Mouse (Mus musculus): ENCODE results near the gene Caly.
A peak's percentile ranks its signal among the peaks of the same experiment; 100 is the strongest.

Caly gene

DNA sequence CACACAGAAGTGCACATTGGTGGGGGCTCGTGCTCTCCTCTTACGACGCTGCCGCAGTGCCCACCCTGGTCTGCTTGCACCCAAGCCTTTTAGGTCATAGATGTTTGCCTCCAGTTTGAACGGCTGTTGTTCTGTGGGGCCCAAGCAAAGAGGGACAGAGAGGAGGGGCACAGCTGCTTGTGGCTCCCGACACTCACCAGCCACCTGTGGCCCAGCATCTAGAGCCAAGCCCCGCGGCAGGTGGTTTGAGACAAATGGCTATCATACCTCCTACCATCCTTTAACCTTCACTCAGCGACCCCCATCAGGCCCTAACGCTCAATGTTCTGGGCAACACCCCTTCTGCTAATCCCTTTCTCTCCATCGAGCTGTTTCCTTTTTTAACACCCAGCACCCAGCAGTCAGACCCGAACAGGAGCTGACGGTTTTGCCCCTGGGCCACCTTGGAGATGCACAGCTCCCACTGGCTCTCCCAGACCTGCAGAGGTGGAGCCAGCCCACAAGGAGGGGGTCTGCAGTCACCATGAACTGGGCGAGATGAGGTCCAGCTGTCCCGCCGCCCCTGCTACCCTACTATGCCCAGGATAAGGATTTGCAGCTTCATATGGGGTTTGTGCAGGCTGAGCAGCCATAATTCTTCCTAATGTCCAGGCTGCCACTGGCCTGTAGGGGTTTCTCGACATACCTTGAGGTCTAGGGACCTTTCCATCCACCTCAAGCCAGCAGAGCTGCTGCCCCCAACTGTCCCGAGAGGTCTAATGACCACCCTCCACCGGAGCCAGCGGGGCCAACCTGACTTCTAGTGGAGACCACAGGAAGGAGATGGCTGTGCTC, 723 bp downstream of the Caly start:
- no peak for DNase-seq (ENCODE audit: low spot score)

DNA sequence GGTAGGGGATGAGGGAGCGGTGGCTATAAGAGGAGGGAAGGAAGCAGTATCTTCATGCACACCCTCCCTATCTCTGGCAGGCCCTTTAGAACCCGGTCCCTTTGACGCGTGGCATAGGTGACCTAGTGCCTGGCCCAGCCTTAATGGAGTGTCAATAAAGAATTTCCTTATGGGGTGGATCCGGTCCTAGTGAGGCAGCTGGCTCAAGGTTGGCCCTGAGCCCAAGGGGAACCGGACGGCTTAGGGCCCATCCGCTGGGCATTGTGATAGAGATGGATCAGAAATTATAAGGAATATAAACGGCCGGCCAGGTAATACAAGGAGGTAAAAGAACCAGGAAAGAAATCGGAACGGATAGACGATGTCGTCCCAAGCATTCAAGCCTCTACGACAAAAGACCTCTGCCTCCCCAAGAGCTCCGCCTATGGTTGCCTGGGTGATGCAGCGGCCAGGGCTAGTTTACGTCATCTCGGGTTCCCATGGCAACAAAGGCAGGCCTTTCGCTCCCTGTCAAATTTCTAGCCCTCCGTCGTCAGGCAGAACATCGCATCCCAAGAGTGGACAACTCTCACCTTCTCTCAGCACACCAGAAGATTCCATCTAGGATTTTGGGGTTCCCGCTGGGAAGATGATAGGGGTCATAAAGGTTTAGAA, 1.7 kb downstream of the Caly start:
- DNase-seq (ENCODE audit: low spot score) = peak; percentile 54

DNA sequence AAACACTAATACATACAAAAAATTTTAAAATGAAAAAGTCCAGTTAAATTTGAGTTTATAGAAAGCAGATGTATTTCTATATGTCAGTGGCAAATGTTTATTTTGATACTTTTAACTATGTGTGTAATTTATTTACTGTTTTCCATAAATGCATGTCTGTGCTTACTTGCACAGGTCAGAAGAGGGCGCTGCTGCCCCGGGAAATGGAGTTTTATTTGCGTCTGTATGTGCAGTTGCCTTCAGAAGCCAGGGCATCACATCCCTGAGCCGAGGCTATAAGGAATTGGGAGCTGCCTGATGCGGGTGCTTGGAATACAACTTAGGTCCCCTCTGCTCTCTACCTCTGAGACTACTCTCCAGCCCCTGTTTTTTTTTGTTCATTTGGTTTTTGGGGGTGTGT, 3.6 kb downstream of the Caly start:
- peak; percentile 54 for DNase-seq (ENCODE audit: low spot score)

DNA sequence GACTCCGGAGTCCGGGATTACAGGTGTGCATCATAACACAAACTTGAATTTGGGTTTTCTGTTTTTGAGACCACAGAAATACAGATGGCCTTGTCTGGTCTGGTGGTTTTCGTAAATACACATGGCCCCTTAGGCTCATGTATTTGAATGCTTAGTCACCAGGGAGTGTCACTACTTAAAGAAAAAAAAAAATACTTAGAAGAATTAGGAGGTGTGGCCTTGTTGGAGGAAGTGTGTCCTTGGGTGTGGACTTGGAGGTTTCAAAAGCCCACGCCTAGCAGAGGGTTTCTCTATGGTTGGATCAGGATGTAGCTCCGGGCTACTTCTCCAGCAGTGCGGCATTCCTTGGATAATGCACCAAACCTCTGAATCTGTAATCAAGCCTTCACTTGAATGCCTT, 4.7 kb downstream of the Caly start:
- DNase-seq (ENCODE audit: low spot score) = no peak

DNA sequence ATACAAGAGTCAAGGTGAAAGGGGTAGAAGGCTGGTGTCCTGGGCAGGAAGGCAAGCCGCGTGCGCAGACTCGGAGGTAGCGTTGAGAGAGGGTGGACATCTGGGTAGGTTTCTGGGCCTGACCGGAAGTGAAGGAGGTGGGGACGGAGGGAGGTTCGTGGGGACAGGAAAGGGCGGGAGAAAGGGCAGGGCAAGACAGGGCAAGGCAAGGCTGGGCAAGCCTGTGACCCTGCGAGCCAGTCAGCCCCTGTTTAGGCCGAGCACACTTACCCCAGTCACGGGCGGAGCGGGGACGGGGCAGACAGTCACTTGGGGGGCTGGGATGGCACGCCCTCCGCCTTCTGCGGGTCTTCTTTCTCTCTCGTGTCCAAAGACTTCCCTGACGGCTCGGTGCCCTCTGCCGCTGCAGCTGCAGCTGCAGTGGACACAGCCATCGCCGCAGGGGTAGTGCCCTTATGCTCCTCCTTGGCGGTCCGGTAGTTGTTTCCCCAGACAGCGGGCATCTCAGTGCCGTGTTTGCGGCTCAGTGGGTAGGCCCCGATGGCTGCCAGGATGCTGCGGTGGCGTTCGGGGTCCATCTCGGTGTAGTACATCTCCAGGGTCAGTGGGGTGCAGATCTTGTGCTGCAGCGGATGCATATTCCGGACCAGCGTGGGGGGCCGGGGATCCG, 12.2 kb downstream of the Caly start:
- DNase-seq (ENCODE audit: low spot score) = no peak

DNA sequence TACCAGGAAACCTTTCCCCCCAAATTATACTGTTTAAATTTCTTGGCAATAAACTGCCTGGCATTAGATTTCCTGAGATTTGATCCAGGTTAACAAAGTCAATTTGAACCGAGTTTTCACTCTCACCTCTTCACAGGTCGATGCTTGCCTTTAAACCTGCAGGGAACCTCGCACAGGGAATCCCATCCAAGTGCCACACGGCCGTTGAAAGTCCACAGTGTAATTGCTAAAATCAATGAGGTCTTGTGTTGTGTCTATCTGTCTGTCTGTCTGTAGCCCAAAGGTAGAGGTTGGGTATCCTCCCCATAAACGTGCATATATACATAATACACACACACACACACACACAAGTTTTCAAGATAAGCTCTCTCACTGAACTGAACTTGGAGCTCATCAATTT, 15.0 kb downstream of the Caly start:
- DNase-seq (ENCODE audit: low spot score) = no peak

DNA sequence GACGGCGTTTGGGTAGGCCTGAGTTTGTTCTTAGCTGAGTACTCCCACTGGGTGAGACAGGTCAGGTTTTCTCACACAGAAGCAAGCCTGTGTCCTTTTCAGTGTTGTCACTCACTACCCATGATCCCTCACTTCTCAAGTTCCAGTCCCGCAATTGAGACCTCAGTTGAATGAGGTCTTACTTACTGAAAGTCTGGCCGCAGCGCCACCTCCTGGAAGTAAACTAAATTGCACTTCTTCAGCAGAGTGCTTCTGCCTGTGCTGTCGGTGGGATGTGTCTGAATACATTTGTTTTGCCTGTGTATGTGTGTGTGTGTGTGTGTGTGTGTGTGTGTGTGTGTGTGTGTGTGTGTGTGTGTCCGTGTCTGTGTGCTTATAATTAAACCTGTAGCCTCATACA, 19.3 kb downstream of the Caly start:
- no peak for DNase-seq (ENCODE audit: low spot score)

DNA sequence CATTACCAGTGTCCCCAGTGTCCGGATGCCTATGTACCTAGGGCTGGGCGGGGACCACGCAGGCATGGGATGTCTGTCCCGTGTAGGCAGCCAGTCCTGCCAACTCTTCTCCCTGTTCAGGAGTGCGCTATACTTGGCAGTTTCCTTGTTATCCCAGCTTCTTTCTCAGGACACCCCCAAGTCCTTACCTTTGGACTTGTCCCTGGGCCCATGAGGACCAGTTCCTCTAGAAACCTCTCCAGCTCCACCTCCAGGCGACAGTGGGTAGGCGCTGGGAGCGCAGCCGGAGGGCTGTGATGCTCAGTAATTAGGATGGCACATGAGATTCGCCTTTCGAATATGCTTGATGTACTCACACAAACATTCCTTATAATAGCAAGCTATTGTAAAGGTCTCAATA, 20.0 kb downstream of the Caly start:
- no peak for DNase-seq (ENCODE audit: low spot score)

DNA sequence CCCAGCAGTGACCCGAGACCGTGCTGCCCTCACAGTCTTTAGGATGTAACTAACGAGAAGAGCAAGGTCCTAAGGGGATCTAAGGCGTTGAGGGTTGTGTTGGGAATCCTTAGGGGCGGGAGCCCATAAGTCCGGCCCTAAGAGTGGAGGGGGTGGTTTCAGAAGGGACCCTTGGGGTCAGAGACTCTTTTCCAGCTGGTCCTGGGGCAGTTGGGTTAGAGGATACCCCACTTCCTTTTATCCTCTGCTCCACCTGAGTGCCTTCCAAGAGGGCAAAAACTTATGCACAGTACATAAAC, 20.6 kb downstream of the Caly start:
- DNase-seq (ENCODE audit: low spot score) = no peak

DNA sequence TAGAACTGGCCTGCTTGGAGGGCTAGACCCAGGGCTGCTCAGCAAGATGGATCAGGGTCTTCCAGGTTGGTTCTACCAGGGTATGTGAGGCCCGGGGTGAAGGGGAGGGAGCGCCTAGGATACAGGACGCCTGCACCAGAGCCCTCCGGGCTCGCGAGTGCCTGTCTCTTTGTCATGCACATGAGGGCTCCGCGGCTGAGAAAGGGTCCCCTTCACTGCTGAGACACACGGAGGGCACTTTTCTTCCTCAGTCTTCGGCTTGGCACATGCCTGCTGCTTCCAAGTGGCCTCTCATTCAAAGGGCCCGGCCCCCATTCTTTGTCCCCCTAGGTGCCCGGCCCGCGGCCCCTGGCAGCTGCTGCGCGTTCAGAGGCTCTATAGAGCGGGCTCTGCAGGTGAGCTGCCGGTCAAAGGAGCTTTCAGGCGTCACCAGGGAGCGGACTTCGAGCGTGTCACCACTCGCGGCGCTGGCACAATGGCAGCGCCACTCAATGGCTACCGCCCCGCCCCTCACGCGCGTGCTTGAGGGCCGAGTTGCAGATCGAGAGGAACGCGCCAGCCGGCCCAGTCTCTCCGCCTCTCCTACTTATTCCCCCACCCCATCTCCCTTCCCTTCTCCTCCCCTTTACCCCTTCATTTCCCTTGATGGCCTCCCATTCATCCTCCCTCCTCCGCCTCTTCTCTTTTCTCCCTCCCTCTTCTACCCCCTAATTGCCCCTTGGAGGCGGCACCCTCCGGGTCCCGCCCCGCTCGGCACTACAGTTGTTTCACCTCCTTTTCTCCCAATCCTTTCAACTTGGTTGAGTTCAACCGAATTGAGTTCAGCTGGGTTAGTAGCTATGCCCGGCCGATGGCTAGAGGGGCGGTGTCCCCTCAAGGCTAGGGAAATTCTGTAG, 21.2 kb downstream of the Caly start:
- DNase-seq (ENCODE audit: low spot score) = no peak

DNA sequence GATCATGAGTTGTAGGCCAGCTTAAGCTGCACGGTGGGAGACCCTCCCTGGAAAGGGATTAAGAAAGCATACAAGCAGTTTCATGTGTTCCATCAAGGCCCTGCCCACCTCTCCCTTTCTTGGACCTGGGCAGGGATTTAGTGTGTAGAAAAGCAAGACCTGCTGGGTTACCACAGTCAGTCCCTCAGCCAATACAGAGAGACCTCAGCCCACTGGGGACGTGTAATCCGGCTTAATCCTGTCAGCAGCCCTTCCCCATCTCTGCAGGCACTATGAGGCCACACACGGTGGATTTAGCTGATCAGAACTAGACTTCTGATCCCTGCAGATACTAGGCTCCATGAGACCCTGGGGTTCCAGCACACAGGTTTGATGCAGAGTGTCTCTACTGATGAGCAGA, 22.7 kb downstream of the Caly start:
- DNase-seq (ENCODE audit: low spot score) = no peak

DNA sequence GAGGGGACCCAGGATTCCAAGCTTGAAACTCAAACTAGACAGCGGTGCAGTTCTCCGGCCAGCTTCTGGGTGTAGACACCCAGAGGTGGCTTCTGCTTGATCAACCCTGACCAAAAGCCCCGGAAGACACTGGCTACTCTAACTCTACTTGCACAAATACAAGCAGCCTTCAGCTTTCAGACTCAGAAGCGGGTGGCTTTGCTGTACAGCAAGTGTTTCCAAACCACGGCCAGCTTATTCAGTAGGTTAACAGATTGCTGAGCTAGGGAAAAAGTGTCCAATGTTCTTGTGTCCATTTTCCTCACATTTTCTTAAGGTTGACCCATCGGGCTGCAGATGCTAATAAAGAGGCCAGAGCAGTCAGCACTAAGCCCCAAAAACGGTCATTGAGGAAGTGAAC, 23.8 kb downstream of the Caly start:
- DNase-seq (ENCODE audit: low spot score) = no peak

DNA sequence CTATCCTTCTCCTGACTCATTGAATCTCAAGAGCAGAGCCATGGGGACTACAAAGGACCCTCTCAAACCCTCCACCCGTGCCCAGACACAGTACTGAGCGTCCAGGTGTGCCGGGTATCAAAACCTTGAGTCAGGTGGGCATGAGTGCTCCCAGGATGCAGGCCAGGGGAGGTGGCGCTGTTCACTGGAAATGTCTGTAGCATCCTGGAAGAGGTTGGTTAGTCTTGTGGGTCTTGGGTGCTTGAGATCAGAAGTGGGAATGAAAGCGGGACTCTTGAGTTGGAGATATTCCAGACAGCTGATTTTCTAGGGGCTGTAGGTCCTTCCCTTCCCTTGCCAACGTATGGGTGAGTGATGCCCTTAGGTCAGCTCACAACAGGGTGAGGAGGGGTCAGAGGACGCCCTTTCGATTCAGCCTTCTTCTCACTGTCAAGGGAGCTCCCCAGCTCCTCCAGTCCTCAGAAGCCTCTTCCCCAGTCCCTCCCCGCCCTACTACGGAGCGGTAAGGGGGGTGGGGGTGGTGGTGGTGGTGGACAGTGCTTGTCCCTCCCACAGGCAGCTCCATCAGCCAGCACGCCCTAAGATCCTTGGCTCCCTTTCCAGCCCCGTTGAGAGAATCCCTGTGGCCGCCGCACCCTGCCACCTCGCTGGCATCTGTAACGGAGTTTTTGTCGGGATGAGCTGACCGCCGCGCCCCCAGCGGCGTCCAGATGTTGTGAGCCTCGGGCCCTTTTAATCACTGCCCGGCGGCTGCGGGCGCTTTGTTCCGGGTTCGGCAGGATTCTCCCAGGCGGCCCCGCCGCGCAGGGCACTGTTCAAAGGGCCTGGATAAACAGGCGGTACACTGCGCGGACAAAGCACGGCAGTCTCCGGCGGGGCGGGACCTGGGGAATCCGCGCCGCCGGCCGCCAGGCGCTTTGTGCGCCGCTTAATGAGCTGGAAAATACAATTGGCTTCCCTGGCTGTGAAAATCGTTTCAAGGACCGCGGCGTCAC, 24.6 kb downstream of the Caly start:
- DNase-seq (ENCODE audit: low spot score) = no peak

DNA sequence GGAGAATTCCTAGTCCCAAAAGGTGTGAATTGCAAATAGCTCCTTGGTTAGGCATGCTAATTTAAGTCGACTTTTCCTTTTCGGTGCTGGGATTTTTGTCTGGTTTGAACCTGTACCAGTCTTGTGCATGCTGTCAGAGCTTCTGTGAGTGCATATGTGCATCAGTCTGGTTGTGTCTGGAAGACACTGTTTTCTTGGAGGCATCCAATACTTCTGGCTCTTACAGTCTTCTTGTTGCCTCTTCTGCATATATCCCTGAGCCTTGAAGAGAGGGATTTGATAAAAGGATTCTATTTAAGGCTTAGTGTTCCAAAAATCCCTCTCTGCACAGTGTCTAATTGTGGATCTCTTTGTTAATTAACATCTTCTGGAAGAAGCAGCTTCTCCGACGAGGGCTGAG, 28.2 kb downstream of the Caly start:
- DNase-seq (ENCODE audit: low spot score) = no peak

DNA sequence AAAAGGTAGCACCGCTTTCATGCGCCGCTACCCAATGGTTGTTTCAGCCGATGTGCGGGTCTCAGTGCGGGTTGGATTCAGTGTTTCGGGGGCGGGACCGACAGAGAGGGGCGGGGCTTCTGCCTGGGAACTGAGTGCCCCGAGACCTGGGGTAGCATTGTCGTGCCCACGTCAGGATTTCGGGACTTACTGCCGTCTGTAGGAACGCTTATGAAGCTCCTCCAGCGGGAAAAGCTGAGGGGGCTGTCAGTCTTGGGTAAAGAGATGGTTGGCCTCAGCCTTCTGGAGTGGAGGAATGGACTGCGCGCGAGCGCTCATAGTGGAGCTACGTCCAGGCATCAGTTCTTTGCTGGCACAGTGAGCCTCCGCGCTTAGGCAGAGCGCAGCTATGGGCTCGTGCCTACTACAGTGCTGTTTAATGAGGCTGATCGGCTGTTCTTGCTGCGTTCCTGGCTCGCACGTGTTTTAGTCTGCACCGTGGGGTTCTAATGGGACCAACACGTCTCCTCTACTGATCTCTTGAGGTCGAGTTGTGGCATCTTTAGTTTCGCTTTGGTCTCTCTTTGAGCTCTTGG, 33.1 kb downstream of the Caly start:
- no peak for DNase-seq (ENCODE audit: low spot score)

DNA sequence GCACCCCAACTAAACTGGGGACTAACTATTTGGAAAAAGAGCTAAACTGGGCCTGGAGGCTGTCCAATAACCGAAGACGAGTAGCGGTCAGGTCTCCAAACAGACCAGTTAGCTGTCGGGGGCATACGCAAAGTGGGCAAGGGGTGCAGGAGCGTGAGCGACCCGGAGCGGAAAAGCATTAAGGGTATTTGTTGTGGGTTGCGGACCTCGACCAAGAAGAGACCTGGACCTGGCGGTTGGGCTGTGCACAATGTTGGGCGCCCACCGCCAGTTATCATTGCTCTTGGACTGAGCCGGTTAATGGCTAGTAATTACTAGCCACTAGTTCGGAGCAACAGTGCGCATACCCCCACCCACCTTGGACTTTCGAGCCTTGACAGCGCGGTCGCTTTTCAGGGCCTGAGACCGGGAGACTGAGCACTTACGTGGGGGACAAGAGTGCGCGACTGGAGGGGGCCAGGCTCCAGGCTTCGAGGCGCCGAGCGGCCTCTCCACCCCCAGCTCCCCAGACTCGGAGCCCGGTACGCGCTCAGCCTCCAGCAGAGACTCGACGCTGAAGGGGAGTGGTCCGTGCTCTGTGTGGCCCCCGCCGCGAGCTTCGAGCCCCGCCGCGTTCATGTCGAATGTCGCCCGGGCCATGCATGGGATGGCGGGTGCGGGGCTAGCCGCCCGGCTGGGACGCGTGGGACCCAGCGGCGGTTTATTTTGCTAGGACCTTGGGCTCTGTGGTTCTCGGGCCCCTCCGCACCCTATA, 33.8 kb downstream of the Caly start, which contains the start of gene Msx3:
TSS of gene Msx3 (minus strand) at position 729 of the 754 bp plus-strand sequence.
- DNase-seq (ENCODE audit: low spot score) = no peak

DNA sequence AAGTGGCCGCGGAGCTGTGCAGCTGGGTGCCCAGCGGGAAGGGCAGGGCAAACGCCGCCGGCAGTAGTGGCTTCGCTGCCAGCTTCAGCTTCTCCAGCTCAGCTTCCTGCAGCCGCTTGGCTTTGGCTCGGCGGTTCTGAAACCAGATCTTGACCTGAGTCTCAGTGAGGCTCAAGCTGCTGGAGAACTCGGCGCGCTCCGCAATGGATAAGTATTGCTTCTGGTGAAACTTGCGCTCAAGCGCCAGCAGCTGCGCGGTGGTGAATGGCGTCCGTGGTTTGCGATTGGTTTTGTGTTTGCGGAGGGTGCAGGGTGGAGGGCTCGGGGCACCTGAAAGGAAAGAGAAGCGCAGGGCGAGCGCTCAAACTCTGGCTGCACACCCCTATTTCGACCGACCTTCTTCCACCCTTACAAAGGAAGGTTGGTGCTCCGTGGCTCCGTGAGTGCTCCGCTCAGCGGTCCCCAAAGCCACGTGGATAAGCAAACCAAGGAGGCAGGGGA, 34.5 kb downstream of the Caly start:
- no peak for DNase-seq (ENCODE audit: low spot score)

DNA sequence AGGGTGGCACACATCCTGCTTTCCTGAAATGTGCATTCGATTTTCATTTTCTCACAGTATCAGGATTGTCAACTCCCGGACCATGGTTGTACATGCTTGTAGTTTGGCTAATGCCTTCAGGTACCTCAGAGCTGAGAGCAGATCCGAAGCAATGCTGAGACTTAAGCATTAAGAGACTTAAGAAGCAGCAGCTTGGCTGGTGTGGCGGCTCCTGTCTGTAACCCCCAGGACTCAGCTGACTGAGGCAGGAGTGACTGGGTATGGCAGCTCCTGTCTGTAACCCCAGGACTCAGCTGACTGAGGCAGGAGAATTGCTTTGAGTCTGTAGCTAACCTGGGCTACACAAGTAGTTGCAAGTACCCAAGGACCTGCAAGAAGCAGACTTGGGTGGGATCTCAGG, 36.8 kb downstream of the Caly start:
- DNase-seq (ENCODE audit: low spot score) = no peak

DNA sequence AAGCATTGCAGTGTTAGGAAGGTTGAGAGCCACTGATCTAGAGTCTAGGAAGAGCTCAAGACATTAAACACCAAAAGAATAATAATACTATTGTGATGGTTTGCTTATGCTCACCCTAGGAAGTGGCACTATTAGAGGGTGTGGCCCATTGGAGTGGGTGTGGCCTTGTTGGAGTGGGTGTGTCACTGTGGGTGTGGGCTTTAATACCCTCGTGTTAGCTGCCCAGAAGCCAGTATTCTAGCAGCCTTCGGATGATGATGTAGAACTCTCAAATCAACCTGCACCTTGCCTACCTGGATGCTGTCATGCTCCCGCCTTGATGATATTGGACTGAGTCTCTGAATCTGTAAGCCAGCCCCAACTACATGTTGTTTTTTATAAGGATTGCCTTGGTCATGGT, 39.6 kb downstream of the Caly start:
- DNase-seq (ENCODE audit: low spot score) = no peak

DNA sequence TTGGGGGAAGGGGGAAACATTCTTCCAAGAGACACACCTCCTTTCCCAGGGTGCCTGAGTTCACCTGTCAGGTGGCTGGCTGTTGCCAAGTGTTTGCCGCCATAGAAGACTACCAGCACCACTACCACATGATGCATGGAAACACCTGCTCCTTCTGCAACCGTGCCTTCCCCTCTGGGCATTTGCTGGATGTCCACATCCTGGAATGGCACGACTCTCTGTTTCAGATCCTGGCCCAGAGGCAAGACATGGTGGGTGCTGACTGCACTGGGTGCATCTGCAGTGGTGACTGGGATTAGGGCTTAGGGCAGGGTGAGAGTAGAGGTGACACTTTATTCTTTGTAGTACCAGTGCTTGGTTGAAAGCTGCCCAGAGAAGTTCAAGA, 45.2 kb downstream of the Caly start:
- DNase-seq (ENCODE audit: low spot score) = no peak

Measured in ovary, postnatal 14 days (tissue).